Mouse (Mus musculus) stomach, embryonic 16.5 days (tissue): ENCODE data around the gene Tln2. TPM values are rescaled to one million over a fixed set of nuclear protein-coding genes. Genes with fewer than 3 reads are reported as not detected.

Experiments used
- ATAC-seq: fragments of 200-750 bp; cut with Nextera tagmentation; 2 replicates; pipeline ENCODE4 v1.8.0; 2017; ENCODE audit warnings: moderate number of reproducible peaks, moderate TSS enrichment; ENCODE audit not compliant: insufficient read depth, low FRiP score
- H3K27ac ChIP-seq: fragments of 300-500 bp; sonication (generic); 2 replicates; pipeline ENCODE4 v1.5.1; 2014; ENCODE audit warnings: low read length
- H3K27me3 ChIP-seq: fragments of 300-500 bp; sonication (generic); 2 replicates; pipeline ENCODE4 v1.6.1; 2014; ENCODE audit warnings: low read length, control low read depth, mixed read lengths; ENCODE audit not compliant: control insufficient read depth, insufficient read depth
- H3K36me3 ChIP-seq: fragments of 300-500 bp; sonication (generic); 2 replicates; pipeline ENCODE4 v1.6.1; 2014; ENCODE audit warnings: low read length; ENCODE audit not compliant: control insufficient read depth, insufficient read depth
- H3K4me1 ChIP-seq: fragments of 300-500 bp; sonication (generic); 2 replicates; pipeline ENCODE4 v1.6.1; 2014; ENCODE audit warnings: low read length, control low read depth, mixed read lengths; ENCODE audit not compliant: control insufficient read depth, insufficient read depth
- H3K4me2 ChIP-seq: fragments of 300-500 bp; sonication (generic); 2 replicates; pipeline ENCODE4 v1.6.1; 2014; ENCODE audit warnings: low read depth, low read length, mixed read lengths
- H3K4me3 ChIP-seq: fragments of 300-500 bp; sonication (generic); replicated peaks from 2 replicates; pipeline ENCODE4 v1.5.1; 2014; ENCODE audit warnings: mild to moderate bottlenecking, low read length
- H3K9ac ChIP-seq: fragments of 300-500 bp; sonication (generic); 2 replicates; pipeline ENCODE4 v1.6.1; 2014; ENCODE audit warnings: low read length
- H3K9me3 ChIP-seq: fragments of 300-500 bp; sonication (generic); replicated peaks from 2 replicates; pipeline ENCODE4 v1.6.1; 2016; ENCODE audit warnings: low read length, control low read depth; ENCODE audit not compliant: control insufficient read depth
- WGBS: fragments of 180-500 bp; shearing (Covaris S2); extraction: QIAGEN DNeasy Blood & Tissue Kit; methylation state at CpG from one replicate; pipeline ENCODE4 v1.1.7; 2014; 5-methylcytosine and 5-hydroxymethylcytosine counted together
- polyA plus RNA-seq: library from polyadenylated mRNA; unstranded; fragments of >200 nt; fragmentation: Nextera tagmentation; extraction: Ambion mirVana; gene quantifications from 2 replicates; pipeline ENCODE4 v1.2.1, GENCODE M21; 2015

Tln2 gene
- polyA plus RNA-seq, 1 experiment from 2014 or later = 25.4 TPM

GRCm38 (mm10) chr9:67245265-67245664, 314.2 kb downstream of the Tln2 start:
- H3K4me2 ChIP-seq = no peak overlapping the region
- H3K9me3 ChIP-seq = no peaks in the 10 kb centered on the region
- no peak overlapping the region for H3K9ac ChIP-seq
- no peaks in the 10 kb centered on the region for H3K4me1 ChIP-seq
- no peak overlapping the region for H3K27ac ChIP-seq
- no peaks in the 10 kb centered on the region for H3K27me3 ChIP-seq
- WGBS = 95% methylated on average over 2 of the region's 2 CpGs
- ATAC-seq = no peak
- no peak overlapping the region for H3K4me3 ChIP-seq
- H3K36me3 ChIP-seq = no peaks in the 10 kb centered on the region

- Histone ChIP-seq H3K27ac (no peak overlapping the region), H3K4me2 (no peak overlapping the region), H3K9ac (no peak overlapping the region), H3K36me3 (peaks cover 8% of the 10 kb centered on the region; the same call in 1 of the 2 replicates), H3K27me3 (no peaks in the 10 kb centered on the region), H3K9me3 (no peaks in the 10 kb centered on the region), H3K4me1 (peaks cover 1% of the 10 kb centered on the region; the same call in 1 of the 2 replicates), H3K4me3 (no peak overlapping the region)
- ATAC-seq = no peak
- WGBS = 84% methylated on average over 5 of the region's 5 CpGs
Observed at GRCm38 (mm10) chr9:67241683-67242082, 317.8 kb downstream of the Tln2 start.

GRCm38 (mm10) chr9:67240456-67240855, 319.0 kb downstream of the Tln2 start:
- no peaks in the 10 kb centered on the region for H3K9me3 ChIP-seq
- H3K27me3 ChIP-seq = no peaks in the 10 kb centered on the region
- H3K36me3 ChIP-seq = peaks cover 8% of the 10 kb centered on the region; the same call in 1 of the 2 replicates
- H3K9ac ChIP-seq = no peak overlapping the region
- H3K4me2 ChIP-seq = no peak overlapping the region
- WGBS = 79% methylated on average over 9 of the region's 9 CpGs
- no peak overlapping the region for H3K4me3 ChIP-seq
- no peak for ATAC-seq
- peaks cover 6% of the 10 kb centered on the region; the same call in 1 of the 2 replicates for H3K4me1 ChIP-seq
- no peak overlapping the region for H3K27ac ChIP-seq

- 54% methylated on average over 3 of the region's 3 CpGs for WGBS
- Histone ChIP-seq H3K4me2 (no peak overlapping the region), H3K9me3 (no peaks in the 10 kb centered on the region), H3K36me3 (peaks cover 8% of the 10 kb centered on the region; the same call in 1 of the 2 replicates), H3K27ac (no peak overlapping the region), H3K27me3 (no peaks in the 10 kb centered on the region), H3K9ac (no peak overlapping the region), H3K4me1 (peaks cover 17% of the 10 kb centered on the region), H3K4me3 (no peak overlapping the region)
- ATAC-seq = no peak
Observed at GRCm38 (mm10) chr9:67236987-67237386, 322.5 kb downstream of the Tln2 start.

GRCm38 (mm10) chr9:67235441-67236217, 323.9 kb downstream of the Tln2 start:
- peak; percentile 85; the same call in 1 of the 2 replicates for ATAC-seq

GRCm38 (mm10) chr9:67229033-67229432, 330.5 kb downstream of the Tln2 start:
- 76% methylated on average over 5 of the region's 5 CpGs for WGBS
- no peaks in the 10 kb centered on the region for H3K27me3 ChIP-seq

More at GRCm38 (mm10) chr9:67235441-67236217, 323.9 kb downstream of the Tln2 start:
- Histone ChIP-seq H3K9ac (0 out of 2 replicates have a peak overlapping the region, but pooled peaks have one; percentile 18), H3K27ac (peak overlapping the region; percentile 78), H3K27me3 (no peaks in the 10 kb centered on the region), H3K9me3 (no peaks in the 10 kb centered on the region), H3K4me3 (no peak overlapping the region), H3K36me3 (peaks cover 8% of the 10 kb centered on the region; the same call in 1 of the 2 replicates), H3K4me2 (peak overlapping the region; percentile 29), H3K4me1 (peaks cover 17% of the 10 kb centered on the region)
- 26% methylated on average over 12 of the region's 12 CpGs for WGBS

GRCm38 (mm10) chr9:67220388-67220787, 339.1 kb downstream of the Tln2 start:
- no peak for ATAC-seq
- no peaks in the 10 kb centered on the region for H3K9me3 ChIP-seq
- no peak overlapping the region for H3K4me2 ChIP-seq
- no peak overlapping the region for H3K4me3 ChIP-seq
- H3K36me3 ChIP-seq = no peaks in the 10 kb centered on the region
- H3K27ac ChIP-seq = no peak overlapping the region
- 61% methylated on average over 3 of the region's 3 CpGs for WGBS
- no peaks in the 10 kb centered on the region for H3K4me1 ChIP-seq
- H3K27me3 ChIP-seq = no peaks in the 10 kb centered on the region
- H3K9ac ChIP-seq = no peak overlapping the region

More at GRCm38 (mm10) chr9:67229033-67229432, 330.5 kb downstream of the Tln2 start:
- Histone ChIP-seq H3K36me3 (no peaks in the 10 kb centered on the region), H3K9me3 (no peaks in the 10 kb centered on the region), H3K4me1 (no peaks in the 10 kb centered on the region), H3K4me2 (no peak overlapping the region), H3K9ac (no peak overlapping the region), H3K27ac (no peak overlapping the region), H3K4me3 (no peak overlapping the region)
- ATAC-seq = no peak

- H3K4me3 ChIP-seq = no peak overlapping the region
- no peak overlapping the region for H3K4me2 ChIP-seq
- H3K36me3 ChIP-seq = no peaks in the 10 kb centered on the region
- WGBS = 77% methylated on average over 9 of the region's 9 CpGs
- no peak for ATAC-seq
- no peaks in the 10 kb centered on the region for H3K4me1 ChIP-seq
- no peak overlapping the region for H3K27ac ChIP-seq
- no peaks in the 10 kb centered on the region for H3K27me3 ChIP-seq
- no peaks in the 10 kb centered on the region for H3K9me3 ChIP-seq
- H3K9ac ChIP-seq = no peak overlapping the region
Observed at GRCm38 (mm10) chr9:67218001-67218400, 341.5 kb downstream of the Tln2 start.

GRCm38 (mm10) chr9:67214191-67214985, 345.1 kb downstream of the Tln2 start:
- H3K27ac ChIP-seq = 0 out of 2 replicates have a peak overlapping the region, but pooled peaks have one; percentile 26
- H3K4me2 ChIP-seq = no peak overlapping the region
- no peaks in the 10 kb centered on the region for H3K27me3 ChIP-seq
- H3K4me1 ChIP-seq = no peaks in the 10 kb centered on the region
- no peak overlapping the region for H3K4me3 ChIP-seq
- ATAC-seq = no peak
- no peaks in the 10 kb centered on the region for H3K9me3 ChIP-seq
- WGBS = 69% methylated on average over 3 of the region's 3 CpGs
- H3K36me3 ChIP-seq = no peaks in the 10 kb centered on the region
- no peak overlapping the region for H3K9ac ChIP-seq
